Mouse (Mus musculus) thymus, adult 2 months (tissue): ENCODE measurements around the gene Mapre3. TPM values are rescaled to one million over a fixed set of nuclear protein-coding genes. Genes with fewer than 3 reads are reported as not detected.

Experiments used
- DNase-seq: peaks from one replicate; pipeline ENCODE4 v3.0.0; 2021
- H3K27ac ChIP-seq: fragments of 200-500 bp; 2 replicates; pipeline ENCODE4 v1.5.1; 2012; ENCODE audit warnings: low read length, control low read depth; ENCODE audit not compliant: control insufficient read depth, insufficient read depth
- H3K27me3 ChIP-seq: fragments of 200-500 bp; 2 replicates; pipeline ENCODE4 v1.6.1; 2012; ENCODE audit warnings: mild to moderate bottlenecking, low read length, moderate library complexity, mixed read lengths; ENCODE audit not compliant: control insufficient read depth, insufficient read depth
- H3K36me3 ChIP-seq: fragments of 200-500 bp; 2 replicates; pipeline ENCODE4 v1.6.1; 2012; ENCODE audit warnings: mild to moderate bottlenecking, low read length, moderate library complexity; ENCODE audit not compliant: control insufficient read depth, insufficient read depth
- H3K4me1 ChIP-seq: fragments of 200-500 bp; replicated peaks from 2 replicates; pipeline ENCODE4 v1.6.1; 2012; ENCODE audit warnings: low read length; ENCODE audit not compliant: control insufficient read depth, insufficient read depth
- H3K4me3 ChIP-seq: fragments of 200-500 bp; 2 replicates; pipeline ENCODE4 v1.5.1; 2012; ENCODE audit warnings: mild to moderate bottlenecking, low read length, control low read depth, moderate library complexity; ENCODE audit not compliant: control insufficient read depth, insufficient read depth
- CTCF ChIP-seq: fragments of 200-500 bp; IDR thresholded peaks from 2 replicates; pipeline ENCODE4 v1.5.1; 2012; ENCODE audit warnings: mild to moderate bottlenecking, control low read depth, low read length, moderate library complexity, borderline replicate concordance; ENCODE audit not compliant: control insufficient read depth, poor library complexity, insufficient read depth; ENCODE audit errors: extremely low read depth
- POLR2A ChIP-seq: fragments of 200-500 bp; IDR thresholded peaks from 2 replicates; pipeline ENCODE4 v1.6.1; 2012; ENCODE audit warnings: mild to moderate bottlenecking, low read length, control low read depth, moderate library complexity; ENCODE audit not compliant: control insufficient read depth, poor library complexity, insufficient read depth; ENCODE audit errors: extremely low read depth
- WGBS: fragments of 180-500 bp; shearing (Covaris S2); methylation state at CpG from one replicate; pipeline ENCODE4 v1.1.7; 2018; 5-methylcytosine and 5-hydroxymethylcytosine counted together
- polyA plus RNA-seq: library from polyadenylated mRNA; depleted of rRNA; stranded (reverse); fragments of >200 nt; gene quantifications from 2 replicates; pipeline ENCODE4 v1.2.3, GENCODE M21; 2012

Gene Mapre3
- polyA plus RNA-seq, 1 experiment: 16.6 TPM

DNA sequence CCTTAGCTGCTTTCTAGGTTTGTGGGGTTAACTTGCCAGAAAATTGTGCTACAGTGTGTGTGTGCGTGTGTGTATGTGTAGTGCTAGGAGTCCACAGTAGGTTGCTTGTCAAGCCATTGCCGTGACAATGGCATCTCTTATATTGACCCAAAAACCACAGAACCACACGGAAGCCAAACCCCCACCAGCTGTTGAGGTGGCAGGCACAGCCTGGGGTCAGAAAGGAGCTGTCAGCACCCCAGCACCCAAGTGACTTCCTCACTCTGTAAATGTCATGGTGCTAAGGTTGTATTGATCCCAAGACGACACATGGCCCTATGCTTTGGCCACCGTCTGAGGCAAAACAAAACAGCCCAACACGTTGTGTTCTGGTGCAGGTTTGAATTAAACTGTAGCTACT, 15.5 kb upstream of the Mapre3 start:
- DNase-seq: no peak
- Histone ChIP-seq H3K4me3 (no peak overlapping the region), H3K4me1 (no peaks in the 10 kb centered on the region), H3K27ac (no peak overlapping the region), H3K27me3 (no peaks in the 10 kb centered on the region), H3K36me3 (no peaks in the 10 kb centered on the region)
- TF ChIP-seq POLR2A: no peak
- no peak for TF ChIP-seq CTCF
- WGBS: 32% methylated on average over 6 of the region's 6 CpGs

DNA sequence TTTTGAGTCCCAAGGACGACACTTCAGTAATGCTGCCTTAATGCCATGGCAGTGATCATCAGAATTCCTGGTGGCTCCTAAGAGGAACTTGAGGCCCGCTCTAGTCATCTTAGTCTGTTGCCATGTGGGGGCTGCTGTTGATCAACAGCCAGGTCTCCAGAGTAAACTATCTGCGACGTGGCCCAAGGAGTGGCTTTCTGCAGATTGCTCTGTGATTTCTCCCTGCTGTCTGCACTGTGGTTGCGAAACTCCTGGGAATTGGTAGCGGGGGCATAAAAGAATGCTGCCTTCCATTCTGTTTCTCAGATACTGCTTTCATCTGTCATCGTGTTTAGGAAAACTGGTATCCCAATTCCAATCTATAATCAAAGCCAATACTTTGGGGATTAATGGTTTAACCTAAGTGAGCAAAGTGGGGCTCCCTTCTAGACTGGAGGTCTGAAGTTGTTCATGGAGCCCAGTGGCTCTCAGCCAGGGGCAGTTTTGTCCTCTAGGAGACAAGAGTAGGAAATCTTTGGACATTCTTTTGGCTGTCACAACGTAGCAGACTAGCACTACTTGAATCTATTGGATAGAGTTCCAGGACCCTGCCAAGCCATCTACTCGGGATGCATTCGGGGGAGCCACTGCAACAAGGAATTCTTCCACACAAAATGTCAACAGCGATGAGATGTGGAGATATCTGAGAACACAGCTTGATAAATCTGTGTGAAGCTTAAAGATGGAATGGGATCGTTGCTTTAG, 11.5 kb upstream of the Mapre3 start:
- no peak for DNase-seq
- Histone ChIP-seq H3K4me1 (no peaks in the 10 kb centered on the region), H3K36me3 (no peaks in the 10 kb centered on the region), H3K4me3 (no peak overlapping the region), H3K27ac (no peak overlapping the region), H3K27me3 (no peaks in the 10 kb centered on the region)
- WGBS: 85% methylated on average over 12 of the region's 12 CpGs
- TF ChIP-seq POLR2A (no peak), CTCF (no peak)

DNA sequence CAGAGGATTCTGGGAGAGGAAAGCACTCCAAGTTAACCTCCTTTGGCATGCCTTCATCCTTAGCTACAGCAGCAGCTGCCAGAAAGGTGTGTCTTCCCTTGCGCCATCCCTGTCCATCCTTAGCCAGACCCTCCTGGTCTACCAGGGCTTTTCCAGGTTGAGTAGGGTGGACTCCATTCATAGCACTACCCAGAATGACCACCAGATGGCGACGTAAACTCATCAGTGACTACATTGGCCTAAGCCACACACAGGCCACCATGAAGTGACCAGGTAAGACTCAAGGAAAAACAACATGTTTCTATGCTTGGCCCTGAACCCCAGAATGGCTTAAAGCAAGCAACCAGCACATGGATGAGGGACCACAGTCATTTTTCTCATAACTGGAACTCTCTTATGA, 8.3 kb upstream of the Mapre3 start:
- Histone ChIP-seq H3K4me3 (no peak overlapping the region), H3K27me3 (no peaks in the 10 kb centered on the region), H3K36me3 (no peaks in the 10 kb centered on the region), H3K4me1 (no peaks in the 10 kb centered on the region), H3K27ac (no peak overlapping the region)
- DNase-seq: peak; percentile 78
- no peak for TF ChIP-seq CTCF
- TF ChIP-seq POLR2A: no peak
- 12% methylated on average over 3 of the region's 3 CpGs for WGBS

DNA sequence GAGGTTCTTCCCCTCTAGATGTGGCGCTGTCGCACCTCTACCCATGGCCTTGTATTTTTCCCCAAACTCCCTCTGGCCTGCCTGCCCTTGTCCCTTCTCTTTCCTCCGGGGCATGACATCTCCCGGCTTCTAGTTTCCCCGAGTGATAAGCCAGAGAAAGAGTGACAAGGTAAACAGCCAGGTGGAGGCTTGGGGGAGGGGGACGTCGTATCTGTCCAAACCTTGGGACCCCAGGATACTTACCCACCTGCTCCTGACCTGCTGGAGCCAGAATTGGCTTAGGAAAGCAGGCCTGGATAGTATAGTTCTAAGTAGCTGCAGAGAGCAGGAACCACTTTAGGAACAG, 652 bp downstream of the Mapre3 start:
- Histone ChIP-seq H3K27ac (no peak overlapping the region), H3K4me1 (peaks cover 7% of the 10 kb centered on the region), H3K36me3 (no peaks in the 10 kb centered on the region), H3K4me3 (peak overlapping the region; percentile 94), H3K27me3 (no peaks in the 10 kb centered on the region; the same call in 1 of the 2 replicates)
- no peak for DNase-seq
- no peak for TF ChIP-seq CTCF
- no peak for TF ChIP-seq POLR2A
- WGBS: 27% methylated on average over 7 of the region's 7 CpGs

DNA sequence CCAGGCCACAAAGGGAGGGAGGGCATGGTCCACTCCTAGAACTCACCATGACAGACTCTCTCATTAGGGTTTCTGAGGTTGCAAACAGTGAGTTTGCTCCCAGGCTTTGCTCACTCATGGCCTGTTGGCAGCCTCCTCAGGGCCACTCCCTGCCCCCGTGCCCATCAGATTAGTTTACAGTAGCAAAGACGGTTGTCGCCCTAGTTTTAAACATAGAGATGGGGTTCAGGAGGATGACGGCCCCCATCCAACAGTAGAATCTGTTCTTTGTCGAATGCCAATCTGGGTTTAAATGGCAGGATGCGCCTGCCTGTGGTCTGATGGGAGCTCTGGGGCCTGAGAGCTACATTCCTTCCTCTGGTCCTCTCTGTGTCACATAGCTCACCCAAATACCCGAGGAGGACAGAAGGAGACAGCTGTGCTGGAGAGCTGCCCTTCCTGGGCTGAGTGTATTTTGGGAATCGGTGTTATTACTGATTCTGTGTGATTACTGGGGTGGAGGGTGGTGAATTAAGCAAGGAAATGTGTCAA, 1.9 kb downstream of the Mapre3 start:
- H3K36me3 ChIP-seq: no peaks in the 10 kb centered on the region
- TF ChIP-seq POLR2A: no peak
- no peak for TF ChIP-seq CTCF
- H3K27ac ChIP-seq: no peak overlapping the region
- peaks cover 7% of the 10 kb centered on the region for H3K4me1 ChIP-seq
- DNase-seq: no peak
- H3K27me3 ChIP-seq: no peaks in the 10 kb centered on the region; the same call in 1 of the 2 replicates
- WGBS: 87% methylated on average over 8 of the region's 8 CpGs
- H3K4me3 ChIP-seq: no peak overlapping the region

DNA sequence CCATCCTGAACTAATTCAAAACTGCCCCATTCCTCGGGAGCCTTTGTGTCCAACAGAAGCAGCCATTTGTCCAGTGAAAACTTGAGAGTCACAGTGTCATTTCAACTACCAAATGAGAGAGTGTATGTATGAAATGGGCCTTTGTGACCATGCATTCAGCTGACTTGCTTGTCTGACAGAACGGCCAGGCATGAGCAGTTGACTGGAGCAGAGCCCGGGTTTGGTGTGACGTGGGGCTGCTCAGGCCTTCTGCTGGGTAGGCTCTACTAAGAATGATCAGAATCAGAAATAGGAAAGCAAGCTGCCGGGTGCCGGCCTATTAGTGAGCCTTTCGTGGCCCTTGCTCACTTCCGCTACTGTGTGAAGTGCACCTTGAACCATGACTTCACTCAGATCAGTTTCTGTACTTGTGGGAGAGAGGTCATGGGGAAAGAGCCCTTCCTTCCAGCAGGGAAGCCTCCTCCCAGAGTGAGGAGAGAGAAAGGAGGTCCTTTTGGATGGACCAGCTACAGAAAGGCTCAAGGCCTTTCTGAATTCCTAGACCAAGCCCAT, 4.4 kb downstream of the Mapre3 start:
- Histone ChIP-seq H3K36me3 (no peaks in the 10 kb centered on the region), H3K27me3 (no peaks in the 10 kb centered on the region; the same call in 1 of the 2 replicates), H3K4me1 (peaks cover 6% of the 10 kb centered on the region), H3K27ac (no peak overlapping the region), H3K4me3 (no peak overlapping the region)
- no peak for DNase-seq
- TF ChIP-seq CTCF (no peak), POLR2A (no peak)
- 93% methylated on average over 8 of the region's 8 CpGs for WGBS
